Mouse (Mus musculus) adrenal gland, postnatal 10 days (tissue): ENCODE measurements at regions not wholly inside any gene's neighbourhood (a gene's known extent, or its start where the extent isn't known, plus 50 kb on each side); places are given as distances from the start of the nearest gene placed in this dataset.

Experiments
- DNase-seq: peaks from one replicate; pipeline ENCODE4 v3.0.0; 2021; ENCODE audit warnings: mixed read lengths

GRCm38 (mm10) chr12:39587204-39587909 is 450.5 kb downstream of the Arl4a start:
- no peak for DNase-seq

GRCm38 (mm10) chr12:39586163-39586562 is 451.7 kb downstream of the Arl4a start:
- DNase-seq = no peak

GRCm38 (mm10) chr12:39577610-39578009 is 460.2 kb downstream of the Arl4a start:
- no peak for DNase-seq

GRCm38 (mm10) chr12:39572802-39573201 is 465.0 kb downstream of the Arl4a start:
- no peak for DNase-seq

GRCm38 (mm10) chr12:39572147-39572546 is 465.7 kb downstream of the Arl4a start:
- DNase-seq = no peak

- no peak for DNase-seq
These were observed 476.9 kb downstream of the Arl4a start for GRCm38 (mm10) chr12:39560734-39561446.

- no peak for DNase-seq
These were observed 479.3 kb downstream of the Arl4a start for GRCm38 (mm10) chr12:39558491-39558890.

- no peak for DNase-seq
These were observed 501.5 kb downstream of the Arl4a start for GRCm38 (mm10) chr12:39536326-39536725.

GRCm38 (mm10) chr12:39528121-39528520 is 509.7 kb downstream of the Arl4a start:
- no peak for DNase-seq

GRCm38 (mm10) chr12:39527216-39527600 is 510.6 kb downstream of the Arl4a start:
- no peak for DNase-seq

GRCm38 (mm10) chr12:39526535-39527215 is 511.1 kb downstream of the Arl4a start:
- no peak for DNase-seq

GRCm38 (mm10) chr12:39515690-39516089 is 522.1 kb downstream of the Arl4a start:
- no peak for DNase-seq

GRCm38 (mm10) chr12:39510855-39511254 is 527.0 kb downstream of the Arl4a start:
- DNase-seq = no peak

GRCm38 (mm10) chr12:39510073-39510812 is 527.6 kb downstream of the Arl4a start:
- DNase-seq = peak; percentile 70

- peak; percentile 48 for DNase-seq
These were observed 541.6 kb downstream of the Arl4a start for GRCm38 (mm10) chr12:39496203-39496602.

GRCm38 (mm10) chr12:39493578-39494218 is 544.1 kb downstream of the Arl4a start:
- peak; percentile 35 for DNase-seq

- DNase-seq = no peak
These were observed 544.7 kb downstream of the Arl4a start for GRCm38 (mm10) chr12:39493114-39493513.

- no peak for DNase-seq
These were observed 564.8 kb downstream of the Arl4a start for GRCm38 (mm10) chr12:39472984-39473383.
